Mouse (Mus musculus): ENCODE results near the gene Itgb4.

DNA sequence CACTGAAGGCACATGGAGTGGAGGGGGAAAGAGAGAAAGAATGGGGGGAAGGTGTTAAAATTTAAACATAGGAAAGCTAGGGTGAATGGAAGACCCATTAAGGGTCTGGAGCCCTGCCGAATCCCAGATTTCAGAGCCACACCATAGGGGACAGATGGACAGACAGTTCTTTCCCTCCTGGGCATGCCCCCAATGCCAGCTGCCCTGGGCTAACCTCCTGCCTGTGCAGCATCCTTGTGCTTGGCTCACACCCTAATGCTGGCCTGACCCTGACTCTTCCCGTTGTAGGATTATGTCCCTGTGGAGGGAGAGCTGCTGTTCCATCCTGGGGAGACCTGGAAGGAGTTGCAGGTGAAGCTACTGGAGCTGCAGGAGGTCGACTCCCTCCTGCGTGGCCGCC lies 23.2 kb downstream of the Itgb4 start:
- no peak for TF ChIP-seq POLR2A (IDR thresholded peaks at IDR 0.05; ENCODE audit: borderline replicate concordance, extremely low read depth, insufficient read depth, insufficient read length, poor library complexity, severe bottlenecking)
- TF ChIP-seq CTCF (IDR thresholded peaks at IDR 0.05; ENCODE audit: borderline replicate concordance, extremely low read depth, insufficient read depth, insufficient read length), result no peak
